Mouse (Mus musculus): ENCODE data around the gene Arap1. TPM values are rescaled to one million over a fixed set of nuclear protein-coding genes. Genes with fewer than 3 reads are reported as not detected.

The Arap1 gene
- total and polyA plus RNA-seq, 2 experiments from 2014 or later, result 10.5 to 14.3 TPM

DNA sequence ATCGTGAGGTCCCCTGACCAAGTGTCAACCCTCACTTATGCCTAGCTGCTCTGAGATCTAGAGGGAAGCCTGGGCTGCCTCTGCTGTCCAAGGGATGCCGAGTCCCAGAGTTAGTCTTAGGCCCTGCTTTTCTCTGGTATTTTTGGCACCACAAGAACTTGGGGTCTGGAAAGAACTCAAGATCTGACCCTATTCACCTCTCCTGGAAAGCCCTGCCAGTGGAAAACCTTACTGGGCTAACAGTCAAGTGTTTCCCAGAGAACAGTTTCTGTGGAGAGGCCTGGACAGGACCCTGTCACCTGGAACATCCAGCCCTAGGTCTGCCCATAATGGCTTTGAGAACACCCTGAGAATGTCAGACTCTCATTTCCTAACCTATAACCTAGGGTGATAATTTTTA is 876 bp upstream of the Arap1 start:
- DNase-seq, result no peak
- H3K4me1 ChIP-seq (ENCODE audit: insufficient read depth), result no peaks in the 10 kb centered on the region; the same call in 1 of the 2 replicates
- no peak for TF ChIP-seq CTCF (IDR thresholded peaks at IDR 0.05; ENCODE audit: low read depth)
- 81% methylated on average over 2 of the region's 2 CpGs for WGBS
- no peaks in the 10 kb centered on the region for H3K9me3 ChIP-seq (ENCODE audit: low read length)
- no peak overlapping the region for H3K9ac ChIP-seq
- no peak overlapping the region for H3K4me3 ChIP-seq (ENCODE audit: low read depth, low read length)
- H3K4me2 ChIP-seq (ENCODE audit: low read depth), result no peak overlapping the region
- no peaks in the 10 kb centered on the region for H3K36me3 ChIP-seq (ENCODE audit: insufficient read depth)
- H3K27ac ChIP-seq (ENCODE audit: low read depth, low read length), result no peak overlapping the region
- ATAC-seq, result no peak
- H3K27me3 ChIP-seq (ENCODE audit: insufficient read depth, low read length), result no peaks in the 10 kb centered on the region

DNA sequence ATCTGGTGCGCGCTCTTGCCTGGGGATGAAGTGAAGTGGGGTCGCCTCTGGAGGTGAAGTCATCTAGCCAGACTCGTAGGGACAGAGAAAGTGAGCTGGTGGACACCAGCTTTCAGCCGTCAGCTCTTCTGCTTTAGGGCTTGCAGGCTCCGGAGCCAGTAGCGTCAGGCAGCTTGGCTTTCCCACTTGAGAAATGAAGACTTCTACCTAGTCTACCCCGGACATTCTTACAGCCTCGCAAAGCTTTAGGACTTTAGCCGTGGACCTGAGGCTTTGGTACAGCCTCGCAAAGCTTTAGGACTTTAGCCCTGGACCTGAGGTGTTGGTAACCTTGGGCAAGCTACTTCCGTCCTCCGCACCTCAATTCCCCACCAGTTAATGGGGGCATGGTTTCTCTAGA is 445 bp downstream of the Arap1 start:
- Histone ChIP-seq H3K9ac (peak overlapping the region; percentile 43), H3K4me2 (ENCODE audit: low read depth) (peak overlapping the region; percentile 97), H3K27ac (ENCODE audit: low read depth, low read length) (no peak overlapping the region), H3K9me3 (ENCODE audit: low read length) (no peaks in the 10 kb centered on the region), H3K4me3 (ENCODE audit: low read depth, low read length) (peak overlapping the region; percentile 52), H3K4me1 (ENCODE audit: insufficient read depth) (no peaks in the 10 kb centered on the region; the same call in 1 of the 2 replicates), H3K36me3 (ENCODE audit: insufficient read depth) (no peaks in the 10 kb centered on the region), H3K27me3 (ENCODE audit: insufficient read depth, low read length) (no peaks in the 10 kb centered on the region)
- ATAC-seq, result peak; percentile 3; the same call in 1 of the 2 replicates
- no peak for TF ChIP-seq CTCF (IDR thresholded peaks at IDR 0.05; ENCODE audit: low read depth)
- WGBS, result 4% methylated on average over 13 of the region's 13 CpGs
- no peak for DNase-seq

DNA sequence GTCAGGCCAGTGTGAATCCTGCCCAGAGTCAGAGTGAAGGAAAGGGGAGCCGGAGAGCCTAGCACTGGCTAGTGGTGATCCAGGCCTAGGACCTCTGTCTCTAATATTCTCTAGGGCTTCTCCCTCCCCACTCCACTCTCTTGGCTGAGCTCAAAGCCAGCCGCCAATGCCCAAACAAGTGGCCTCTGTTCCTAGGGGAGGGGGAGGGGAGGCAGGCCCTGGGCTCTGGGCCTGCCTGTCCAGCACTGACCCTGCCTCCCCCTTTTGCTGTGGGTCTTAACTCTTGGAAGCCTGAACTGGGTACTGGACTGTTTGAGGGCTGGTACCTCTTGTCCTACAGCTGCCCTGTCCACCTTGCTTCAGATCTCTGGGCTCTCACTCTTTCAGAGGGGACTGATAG is 2.0 kb downstream of the Arap1 start:
- H3K4me1 ChIP-seq (ENCODE audit: insufficient read depth), result no peaks in the 10 kb centered on the region; the same call in 1 of the 2 replicates
- no peak for TF ChIP-seq CTCF (IDR thresholded peaks at IDR 0.05; ENCODE audit: low read depth)

DNA sequence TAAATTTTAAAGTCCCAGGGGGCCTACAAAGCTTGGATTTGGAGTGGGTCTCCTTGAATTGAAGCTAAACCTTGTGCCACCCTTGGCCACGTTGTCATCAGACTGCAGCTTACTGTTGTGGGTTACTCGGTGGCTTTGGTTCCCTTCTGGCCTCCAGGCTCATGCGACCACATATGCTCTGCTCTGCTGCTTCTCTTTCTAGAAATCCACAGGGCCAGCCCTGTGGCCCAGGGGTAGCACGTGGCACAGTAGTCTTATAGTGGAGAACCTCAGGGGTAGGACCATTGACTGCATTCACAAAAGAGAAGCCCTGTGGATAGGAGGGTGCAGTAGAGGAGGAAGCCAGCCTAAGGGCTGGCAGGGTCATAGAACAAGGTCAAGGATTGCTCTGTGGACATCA is 4.5 kb downstream of the Arap1 start:
- TF ChIP-seq CTCF (IDR thresholded peaks at IDR 0.05; ENCODE audit: low read depth), result no peak
- DNase-seq (no peak), ATAC-seq (no peak)
- H3K4me3 ChIP-seq (ENCODE audit: low read depth, low read length), result no peak overlapping the region
- H3K27me3 ChIP-seq (ENCODE audit: insufficient read depth, low read length), result no peaks in the 10 kb centered on the region
- H3K4me1 ChIP-seq (ENCODE audit: insufficient read depth), result no peaks in the 10 kb centered on the region; the same call in 1 of the 2 replicates
- H3K9me3 ChIP-seq (ENCODE audit: low read length), result no peaks in the 10 kb centered on the region
- H3K36me3 ChIP-seq (ENCODE audit: insufficient read depth), result no peaks in the 10 kb centered on the region
- 86% methylated on average over 4 of the region's 4 CpGs for WGBS
- H3K9ac ChIP-seq, result no peak overlapping the region
- no peak overlapping the region for H3K4me2 ChIP-seq (ENCODE audit: low read depth)
- H3K27ac ChIP-seq (ENCODE audit: low read depth, low read length), result no peak overlapping the region

More for the DNA sequence above, 2.0 kb downstream of the Arap1 start:
- peak; percentile 87 for ATAC-seq
- Histone ChIP-seq H3K4me2 (ENCODE audit: low read depth) (peak overlapping the region; percentile 97), H3K36me3 (ENCODE audit: insufficient read depth) (no peaks in the 10 kb centered on the region), H3K27me3 (ENCODE audit: insufficient read depth, low read length) (no peaks in the 10 kb centered on the region), H3K9me3 (ENCODE audit: low read length) (no peaks in the 10 kb centered on the region), H3K4me3 (ENCODE audit: low read depth, low read length) (no peak overlapping the region), H3K27ac (ENCODE audit: low read depth, low read length) (peak overlapping the region; percentile 35; the same call in 1 of the 2 replicates), H3K9ac (no peak overlapping the region)
- 19% methylated on average over 2 of the region's 2 CpGs for WGBS
- peak; percentile 63 for DNase-seq

DNA sequence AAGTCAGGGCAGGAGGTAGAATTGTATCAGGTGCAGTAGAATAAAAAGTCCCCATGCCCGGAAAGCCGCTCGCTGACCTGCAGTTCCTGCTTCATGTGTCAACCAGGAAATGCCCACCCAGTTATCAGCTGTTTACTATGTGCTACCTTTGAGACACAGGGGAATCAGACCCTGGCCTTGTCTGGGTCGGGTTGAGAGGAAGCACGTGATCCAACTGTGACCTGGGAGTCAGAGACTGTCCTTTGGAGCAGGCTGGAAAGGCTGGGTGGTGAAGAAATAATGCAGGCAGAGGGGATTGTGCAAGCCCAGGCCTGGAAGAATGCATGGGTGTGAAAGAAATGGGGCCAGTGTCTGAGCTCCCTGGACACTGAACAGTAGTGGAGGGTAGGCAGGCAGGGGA is 6.6 kb downstream of the Arap1 start:
- Histone ChIP-seq H3K9me3 (ENCODE audit: low read length) (no peaks in the 10 kb centered on the region), H3K9ac (no peak overlapping the region), H3K27ac (ENCODE audit: low read depth, low read length) (no peak overlapping the region), H3K4me1 (ENCODE audit: insufficient read depth) (no peaks in the 10 kb centered on the region), H3K27me3 (ENCODE audit: insufficient read depth, low read length) (no peaks in the 10 kb centered on the region), H3K4me3 (ENCODE audit: low read depth, low read length) (no peak overlapping the region), H3K4me2 (ENCODE audit: low read depth) (no peak overlapping the region), H3K36me3 (ENCODE audit: insufficient read depth) (no peaks in the 10 kb centered on the region)
- ATAC-seq (no peak), DNase-seq (no peak)
- 81% methylated on average over 5 of the region's 5 CpGs for WGBS
- TF ChIP-seq CTCF (IDR thresholded peaks at IDR 0.05; ENCODE audit: low read depth), result no peak

DNA sequence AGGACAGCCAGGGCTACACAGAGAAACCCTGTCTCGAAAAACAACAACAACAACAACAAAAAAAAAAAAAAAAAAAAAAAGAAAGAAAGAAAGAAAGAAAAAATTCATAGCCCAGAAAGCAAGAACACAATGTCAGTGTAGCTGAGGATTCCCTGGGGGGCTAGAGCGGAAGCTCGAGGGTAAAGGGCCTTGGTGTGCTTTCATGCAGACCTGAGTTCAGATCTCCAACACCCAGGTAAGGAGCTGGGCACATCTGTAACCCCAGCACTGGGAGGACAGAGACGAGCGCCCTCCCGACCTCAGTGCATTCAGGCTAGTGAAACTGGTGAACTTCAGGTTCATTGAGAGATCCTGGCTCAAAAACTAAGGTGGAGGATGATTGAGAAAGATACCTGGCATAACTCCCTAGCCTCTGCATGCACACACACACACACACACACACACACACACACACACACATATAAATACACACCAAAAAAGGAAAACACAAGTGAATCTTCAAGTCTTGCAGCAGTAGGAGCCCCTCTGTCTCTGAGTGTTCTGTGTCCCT is 7.8 kb downstream of the Arap1 start:
- no peak overlapping the region for H3K9ac ChIP-seq
- no peak for ATAC-seq
- H3K4me2 ChIP-seq (ENCODE audit: low read depth), result no peak overlapping the region
- 87% methylated on average over 6 of the region's 6 CpGs for WGBS
- TF ChIP-seq CTCF (IDR thresholded peaks at IDR 0.05; ENCODE audit: low read depth), result no peak
- DNase-seq, result no peak
- no peaks in the 10 kb centered on the region for H3K9me3 ChIP-seq (ENCODE audit: low read length)
- H3K27me3 ChIP-seq (ENCODE audit: insufficient read depth, low read length), result no peaks in the 10 kb centered on the region
- H3K36me3 ChIP-seq (ENCODE audit: insufficient read depth), result no peaks in the 10 kb centered on the region
- no peak overlapping the region for H3K27ac ChIP-seq (ENCODE audit: low read depth, low read length)
- no peak overlapping the region for H3K4me3 ChIP-seq (ENCODE audit: low read depth, low read length)
- H3K4me1 ChIP-seq (ENCODE audit: insufficient read depth), result no peaks in the 10 kb centered on the region

DNA sequence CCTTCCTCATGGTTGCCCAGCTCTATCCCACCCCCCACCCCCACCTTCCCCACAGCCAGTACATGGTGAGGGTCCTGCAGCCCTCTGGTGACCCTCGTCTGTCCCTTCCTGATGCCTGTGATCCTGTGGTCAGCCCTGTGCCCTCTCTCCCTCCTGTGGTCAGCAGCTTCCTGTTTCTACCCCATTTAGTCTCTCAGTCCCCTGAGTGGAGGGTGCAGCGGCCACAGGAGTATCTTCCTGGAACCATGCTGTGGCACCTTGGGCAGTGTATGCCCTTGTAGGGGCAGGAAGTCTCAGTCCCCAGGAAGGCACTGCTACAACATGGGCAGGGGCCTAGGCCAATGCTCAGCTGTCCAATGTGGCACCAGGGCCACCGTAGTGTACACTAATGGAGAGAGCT is 9.0 kb downstream of the Arap1 start:
- Histone ChIP-seq H3K9ac (no peak overlapping the region), H3K27me3 (ENCODE audit: insufficient read depth, low read length) (no peaks in the 10 kb centered on the region), H3K27ac (ENCODE audit: low read depth, low read length) (no peak overlapping the region), H3K36me3 (ENCODE audit: insufficient read depth) (no peaks in the 10 kb centered on the region), H3K4me1 (ENCODE audit: insufficient read depth) (no peaks in the 10 kb centered on the region), H3K4me3 (ENCODE audit: low read depth, low read length) (no peak overlapping the region), H3K9me3 (ENCODE audit: low read length) (no peaks in the 10 kb centered on the region), H3K4me2 (ENCODE audit: low read depth) (no peak overlapping the region)
- DNase-seq (no peak), ATAC-seq (no peak)
- TF ChIP-seq CTCF (IDR thresholded peaks at IDR 0.05; ENCODE audit: low read depth), result no peak
- WGBS, result 74% methylated on average over 3 of the region's 3 CpGs
